Mouse (Mus musculus): ENCODE data around the gene Smg9. TPM values are rescaled to one million over a fixed set of nuclear protein-coding genes. Genes with fewer than 3 reads are reported as not detected.

Gene Smg9
- total RNA-seq, 2 experiments from 2014 or later, result 29.1 to 33.8 TPM

Other genes with a start within 250 kb of the Smg9 start
- gene Zfp114, start 224.6 kb upstream of the Smg9 start, total RNA-seq (2021), result 1 to 10 TPM; 4.0 to 4.3 TPM
- gene Zfp111, start 188.2 kb upstream of the Smg9 start, total RNA-seq (2021), result 10 to 100 TPM in 1 of 2 experiments, 1 to 10 TPM in 1; 9.4 to 10.3 TPM
- gene Zfp109, start 162.1 kb upstream of the Smg9 start, total RNA-seq (2021), result 1 to 10 TPM; 6.3 to 7.4 TPM
- gene Zfp108, start 144.8 kb upstream of the Smg9 start, total RNA-seq (2021), result 1 to 10 TPM; 6.5 to 6.9 TPM
- gene Zfp93, start 129.2 kb upstream of the Smg9 start, total RNA-seq (2021), result 10 to 100 TPM in 1 of 2 experiments, 1 to 10 TPM in 1; 9.7 to 12.5 TPM
- 10 to 100 TPM; 20.5 to 21.1 TPM for gene Zfp61, start 98.4 kb upstream of the Smg9 start, total RNA-seq (2021)
- 10 to 100 TPM; 13.3 to 13.9 TPM for gene Zfp94, start 83.0 kb upstream of the Smg9 start, total RNA-seq (2021)
- gene Tescl, start 65.7 kb upstream of the Smg9 start, total RNA-seq (2021), result not detected
- not detected for gene Lypd5, start 50.4 kb upstream of the Smg9 start, total RNA-seq (2021)
- gene Kcnn4, start 29.4 kb upstream of the Smg9 start, total RNA-seq (2021), result under 1 TPM; 0.41 to 0.81 TPM
- not detected for gene Irgc1, start 52.7 kb downstream of the Smg9 start, total RNA-seq (2021)
- gene Plaur, start 62.9 kb downstream of the Smg9 start, total RNA-seq (2021), result 1 to 10 TPM in 1 of 2 experiments, under 1 TPM in 1; 0.76 to 1.0 TPM
- gene Cadm4, start 82.4 kb downstream of the Smg9 start, total RNA-seq (2021), result 100 to 1,000 TPM; 220 to 227 TPM
- gene Zfp428, start 107.4 kb downstream of the Smg9 start, total RNA-seq (2021), result 10 to 100 TPM; 38.1 to 43.3 TPM
- not detected for gene AC161166.1, start 112.8 kb downstream of the Smg9 start, total RNA-seq (2021)
- 10 to 100 TPM; 87.5 to 89.7 TPM for gene Irgq, start 131.1 kb downstream of the Smg9 start, total RNA-seq (2021)
- not detected for gene Pinlyp, start 146.5 kb downstream of the Smg9 start, total RNA-seq (2021)
- 10 to 100 TPM; 41.0 to 46.8 TPM for gene Xrcc1, start 146.7 kb downstream of the Smg9 start, total RNA-seq (2021)
- gene Ethe1, start 187.9 kb downstream of the Smg9 start, total RNA-seq (2021), result 1 to 10 TPM; 8.2 to 8.6 TPM
- gene Zfp575, start 188.0 kb downstream of the Smg9 start, total RNA-seq (2021), result 1 to 10 TPM; 5.8 to 6.3 TPM
- under 1 TPM; 0.28 to 0.60 TPM for gene Phldb3, start 211.1 kb downstream of the Smg9 start, total RNA-seq (2021)
- gene Lypd3, start 236.9 kb downstream of the Smg9 start, total RNA-seq (2021), result 1 to 10 TPM; 1.2 to 1.3 TPM